Mouse (Mus musculus): ENCODE measurements around the gene Abca7.

Gene Abca7

GRCm38 (mm10) chr10:80057683-80058326 is 61.5 kb downstream of the Abca7 start:
- in situ Hi-C loops (cut with MboI, MseI) = no loop called here

GRCm38 (mm10) chr10:80063104-80063503 is 66.8 kb downstream of the Abca7 start:
- in situ Hi-C loops (cut with MboI, MseI) = no loop called here

- in situ Hi-C loops (cut with MboI, MseI) = no loop called here
These were observed 67.8 kb downstream of the Abca7 start for GRCm38 (mm10) chr10:80063877-80064650.
